Mouse (Mus musculus): Measurements from ENCODE around the gene Numa1. TPM values are rescaled to one million over a fixed set of nuclear protein-coding genes. Genes with fewer than 3 reads are reported as not detected.

Numa1 gene
- polyA plus RNA-seq, 1 experiment, result 89.0 TPM

- H3K4me1 ChIP-seq (ENCODE audit: control insufficient read depth, insufficient read depth, low read length), result peaks cover 11% of the 10 kb centered on the region
- no peaks in the 10 kb centered on the region for H3K27me3 ChIP-seq (ENCODE audit: control insufficient read depth, insufficient read depth, low read length)
- peak overlapping the region; percentile 96 for H3K27ac ChIP-seq (ENCODE audit: insufficient read depth, low read length)
- DNase-seq, result peak; percentile 90 to 91
- TF ChIP-seq POLR2A (IDR thresholded peaks at IDR 0.05; ENCODE audit: borderline replicate concordance, insufficient read depth, low read length) (0 out of 2 replicates have a peak, but pooled peaks have one; percentile 40), CTCF (IDR thresholded peaks at IDR 0.05; ENCODE audit: borderline replicate concordance, insufficient read depth, low read depth, low read length) (no peak)
- peak overlapping the region; percentile 71 for H3K4me3 ChIP-seq (replicated peaks; ENCODE audit: insufficient read depth, low read depth, low read length)
- under 1% methylated on average over 52 of the region's 53 CpGs for WGBS
These were observed 36.0 kb downstream of the Numa1 start for GRCm38 (mm10) chr7:101969694-101970428.

DNA sequence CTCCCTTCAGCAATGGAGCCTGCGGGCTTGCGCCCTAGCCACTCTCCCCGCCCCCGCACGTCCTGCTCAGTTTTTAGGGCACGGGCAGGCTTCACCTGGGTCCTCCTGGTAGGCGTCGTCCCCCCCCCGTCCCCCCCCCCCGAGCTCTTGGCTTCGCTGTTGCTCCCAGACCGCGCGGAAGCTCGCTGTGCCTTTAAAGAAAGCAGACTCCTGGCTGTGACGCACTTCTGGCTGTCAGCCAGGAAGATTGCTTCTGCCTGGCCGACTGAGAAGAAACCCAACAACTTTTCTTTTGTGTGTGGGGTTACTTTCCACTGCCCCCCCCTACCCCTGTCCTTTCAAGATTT lies 36.5 kb downstream of the Numa1 start:
- peak in 1 of 2 experiments; percentile 89 for DNase-seq
- TF ChIP-seq POLR2A (IDR thresholded peaks at IDR 0.05; ENCODE audit: borderline replicate concordance, insufficient read depth, low read length), result no peak
- TF ChIP-seq CTCF (IDR thresholded peaks at IDR 0.05; ENCODE audit: borderline replicate concordance, insufficient read depth, low read depth, low read length), result no peak
- 2% methylated on average over 17 of the region's 17 CpGs for WGBS

DNA sequence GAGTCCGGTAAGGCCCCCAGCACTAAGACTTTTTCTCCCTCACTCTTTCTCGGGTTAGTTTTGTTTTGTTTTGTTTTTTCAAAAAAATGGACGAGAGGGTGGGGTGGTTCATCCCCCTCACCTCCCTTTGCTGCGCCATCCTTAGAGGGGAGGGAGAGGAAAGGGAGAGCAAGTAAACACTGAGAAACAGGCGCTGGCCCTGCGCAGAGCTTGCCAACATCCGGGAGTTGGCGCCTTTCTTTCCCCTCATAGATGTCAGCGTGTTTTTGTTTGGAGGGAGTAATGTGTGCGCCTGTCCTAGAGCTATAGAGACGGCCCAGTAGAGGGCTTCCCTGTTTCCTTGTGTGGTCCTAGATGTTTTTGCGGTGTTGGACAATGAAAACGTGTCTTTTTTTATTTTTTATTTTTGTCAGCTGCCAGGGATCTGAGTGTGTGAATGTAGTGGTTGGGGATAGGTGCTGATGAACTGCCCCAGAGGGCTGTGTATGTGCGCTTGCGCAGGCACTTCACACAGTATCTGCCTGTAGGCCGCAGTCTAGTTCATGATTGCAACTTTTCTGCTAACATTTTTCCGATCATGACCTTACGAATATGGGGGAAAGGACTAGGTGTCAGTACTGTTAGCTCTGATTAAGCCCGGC lies 37.0 kb downstream of the Numa1 start:
- TF ChIP-seq CTCF (IDR thresholded peaks at IDR 0.05; ENCODE audit: borderline replicate concordance, insufficient read depth, low read depth, low read length) (no peak), POLR2A (IDR thresholded peaks at IDR 0.05; ENCODE audit: borderline replicate concordance, insufficient read depth, low read length) (peak; percentile 31; the same call in 1 of the 2 replicates)
- Histone ChIP-seq H3K4me3 (replicated peaks; ENCODE audit: insufficient read depth, low read depth, low read length) (peak overlapping the region; percentile 71), H3K4me1 (ENCODE audit: control insufficient read depth, insufficient read depth, low read length) (peaks cover 11% of the 10 kb centered on the region; the same call in 1 of the 2 replicates), H3K27me3 (ENCODE audit: control insufficient read depth, insufficient read depth, low read length) (no peaks in the 10 kb centered on the region), H3K27ac (ENCODE audit: insufficient read depth, low read length) (peak overlapping the region; percentile 71)
- DNase-seq, result peak; percentile 86 to 87
- WGBS, result under 1% methylated on average over 19 of the region's 19 CpGs

More for the DNA sequence above, 36.5 kb downstream of the Numa1 start:
- Histone ChIP-seq H3K27me3 (ENCODE audit: control insufficient read depth, insufficient read depth, low read length) (no peaks in the 10 kb centered on the region), H3K4me3 (replicated peaks; ENCODE audit: insufficient read depth, low read depth, low read length) (peak overlapping the region; percentile 71), H3K27ac (ENCODE audit: insufficient read depth, low read length) (peak overlapping the region; percentile 96), H3K4me1 (ENCODE audit: control insufficient read depth, insufficient read depth, low read length) (peaks cover 11% of the 10 kb centered on the region)

GRCm38 (mm10) chr7:101971721-101972120 lies 37.8 kb downstream of the Numa1 start:
- H3K4me3 ChIP-seq (replicated peaks; ENCODE audit: insufficient read depth, low read depth, low read length), result no peak overlapping the region
- 34% methylated on average over 2 of the region's 2 CpGs for WGBS

GRCm38 (mm10) chr7:101973730-101974129 lies 39.8 kb downstream of the Numa1 start:
- WGBS, result 62% methylated on average over 3 of the region's 3 CpGs
- Histone ChIP-seq H3K27me3 (ENCODE audit: control insufficient read depth, insufficient read depth, low read length) (no peaks in the 10 kb centered on the region), H3K27ac (ENCODE audit: insufficient read depth, low read length) (no peak overlapping the region), H3K4me3 (replicated peaks; ENCODE audit: insufficient read depth, low read depth, low read length) (no peak overlapping the region), H3K4me1 (ENCODE audit: control insufficient read depth, insufficient read depth, low read length) (peaks cover 9% of the 10 kb centered on the region; the same call in 1 of the 2 replicates)
- no peak for DNase-seq
- no peak for TF ChIP-seq POLR2A (IDR thresholded peaks at IDR 0.05; ENCODE audit: borderline replicate concordance, insufficient read depth, low read length)
- no peak for TF ChIP-seq CTCF (IDR thresholded peaks at IDR 0.05; ENCODE audit: borderline replicate concordance, insufficient read depth, low read depth, low read length)

More at GRCm38 (mm10) chr7:101971721-101972120, 37.8 kb downstream of the Numa1 start:
- Histone ChIP-seq H3K27me3 (ENCODE audit: control insufficient read depth, insufficient read depth, low read length) (no peaks in the 10 kb centered on the region), H3K27ac (ENCODE audit: insufficient read depth, low read length) (peak overlapping the region; percentile 71; the same call in 1 of the 2 replicates), H3K4me1 (ENCODE audit: control insufficient read depth, insufficient read depth, low read length) (peaks cover 11% of the 10 kb centered on the region; the same call in 1 of the 2 replicates)
- no peak for DNase-seq
- TF ChIP-seq CTCF (IDR thresholded peaks at IDR 0.05; ENCODE audit: borderline replicate concordance, insufficient read depth, low read depth, low read length) (no peak), POLR2A (IDR thresholded peaks at IDR 0.05; ENCODE audit: borderline replicate concordance, insufficient read depth, low read length) (no peak)

GRCm38 (mm10) chr7:101974505-101974904 lies 40.6 kb downstream of the Numa1 start:
- H3K4me3 ChIP-seq (replicated peaks; ENCODE audit: insufficient read depth, low read depth, low read length), result no peak overlapping the region
- TF ChIP-seq CTCF (IDR thresholded peaks at IDR 0.05; ENCODE audit: borderline replicate concordance, insufficient read depth, low read depth, low read length) (no peak), POLR2A (IDR thresholded peaks at IDR 0.05; ENCODE audit: borderline replicate concordance, insufficient read depth, low read length) (no peak)
- peak; percentile 53 to 60 for DNase-seq
- no peaks in the 10 kb centered on the region for H3K27me3 ChIP-seq (ENCODE audit: control insufficient read depth, insufficient read depth, low read length)
- 5% methylated on average over 2 of the region's 2 CpGs for WGBS
- peaks cover 7% of the 10 kb centered on the region; the same call in 1 of the 2 replicates for H3K4me1 ChIP-seq (ENCODE audit: control insufficient read depth, insufficient read depth, low read length)
- peak overlapping the region; percentile 67 for H3K27ac ChIP-seq (ENCODE audit: insufficient read depth, low read length)

DNA sequence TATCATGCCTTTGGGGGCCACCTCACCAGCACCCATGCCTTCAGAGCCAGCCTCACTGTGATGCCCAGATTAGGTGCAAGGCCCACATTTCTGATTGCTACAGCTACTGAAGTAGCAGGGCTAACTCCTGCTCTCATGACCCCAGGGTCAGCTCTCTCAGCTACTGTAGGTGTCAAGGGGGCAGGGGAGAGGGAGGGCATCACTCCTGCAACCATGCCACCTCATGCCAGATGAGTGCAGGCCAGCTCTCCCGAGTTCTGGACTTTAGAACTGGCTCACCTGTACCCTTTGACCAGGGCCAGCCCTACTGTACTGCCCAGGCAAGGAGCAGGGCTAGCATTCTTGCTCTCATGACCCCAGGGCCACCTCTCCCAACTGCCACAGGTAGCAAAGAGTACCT lies 48.8 kb downstream of the Numa1 start:
- no peaks in the 10 kb centered on the region for H3K27me3 ChIP-seq (ENCODE audit: control insufficient read depth, insufficient read depth, low read length)
- no peak overlapping the region for H3K27ac ChIP-seq (ENCODE audit: insufficient read depth, low read length)
- no peak for DNase-seq
- no peak for TF ChIP-seq POLR2A (IDR thresholded peaks at IDR 0.05; ENCODE audit: borderline replicate concordance, insufficient read depth, low read length)
- no peak for TF ChIP-seq CTCF (IDR thresholded peaks at IDR 0.05; ENCODE audit: borderline replicate concordance, insufficient read depth, low read depth, low read length)
- H3K4me1 ChIP-seq (ENCODE audit: control insufficient read depth, insufficient read depth, low read length), result peaks cover 5% of the 10 kb centered on the region; the same call in 1 of the 2 replicates
- 69% methylated on average over 1 of the region's 1 CpGs for WGBS
- H3K4me3 ChIP-seq (replicated peaks; ENCODE audit: insufficient read depth, low read depth, low read length), result no peak overlapping the region
